Mouse (Mus musculus) large intestine, adult 2 months (tissue): ENCODE results near the gene Pi4ka. TPM values are rescaled to one million over a fixed set of nuclear protein-coding genes. Genes with fewer than 3 reads are reported as not detected.

ENCODE experiments used
- DNase-seq: peaks from one replicate; pipeline ENCODE4 v3.0.0-alpha.2; 2012; ENCODE audit warnings: low read depth, low spot score
- whole genome bisulfite sequencing: fragments of 180-500 bp; shearing (Covaris S2); methylation state at CpG from one replicate; pipeline ENCODE4 v1.1.7; 2018; 5-methylcytosine and 5-hydroxymethylcytosine counted together
- polyA plus RNA-seq: library from polyadenylated mRNA; depleted of rRNA; stranded (reverse); fragments of >200 nt; gene quantifications from 2 replicates; pipeline ENCODE4 v1.2.3, GENCODE M21; 2012; rRNA removed

The Pi4ka gene
- 54.5 and 56.9 TPM in 2 replicates for polyA plus RNA-seq

DNA sequence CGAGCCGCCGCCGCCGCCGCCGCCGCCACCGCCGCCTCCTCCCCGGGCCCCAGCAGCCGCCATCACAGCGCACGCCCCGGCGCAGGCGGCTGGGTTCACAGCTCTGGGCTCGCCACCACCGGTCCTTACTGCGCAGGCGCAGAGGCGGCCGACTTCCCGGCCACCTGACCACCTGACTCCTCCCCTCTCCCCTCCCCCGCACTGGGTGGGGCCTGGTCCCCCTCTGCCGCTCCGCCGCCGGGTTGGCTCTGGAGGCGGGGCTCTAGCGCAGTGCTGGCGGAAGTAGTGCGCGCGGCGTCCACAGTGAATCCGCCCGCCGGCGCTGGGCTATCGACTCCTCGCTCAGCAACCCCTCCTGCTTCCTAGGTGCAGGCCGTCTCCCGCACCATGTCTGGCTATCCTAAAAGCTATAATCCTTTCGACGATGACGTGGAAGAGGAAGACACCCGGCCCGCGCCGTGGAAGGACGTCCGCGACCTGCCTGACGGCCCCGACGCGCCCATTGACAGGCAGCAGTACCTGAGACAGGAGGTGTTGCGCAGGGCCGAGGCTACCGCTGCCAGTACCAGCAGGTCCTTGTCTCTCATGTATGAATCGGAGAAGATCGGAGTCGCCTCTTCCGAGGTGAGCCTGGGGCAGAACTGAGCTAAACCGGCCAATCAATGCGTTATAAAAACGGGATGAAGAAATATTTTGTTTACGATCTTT, at the start of gene Pi4ka, which contains the start of gene Snap29:
Gene Pi4ka (minus strand): TSS at position 579 of the 708 bp plus-strand sequence.
Gene Snap29 (plus strand): TSS at position 251 of the 708 bp plus-strand sequence.
- DNase-seq, result peak; percentile 93
- under 1% methylated on average over 64 of the region's 69 CpGs for WGBS

DNA sequence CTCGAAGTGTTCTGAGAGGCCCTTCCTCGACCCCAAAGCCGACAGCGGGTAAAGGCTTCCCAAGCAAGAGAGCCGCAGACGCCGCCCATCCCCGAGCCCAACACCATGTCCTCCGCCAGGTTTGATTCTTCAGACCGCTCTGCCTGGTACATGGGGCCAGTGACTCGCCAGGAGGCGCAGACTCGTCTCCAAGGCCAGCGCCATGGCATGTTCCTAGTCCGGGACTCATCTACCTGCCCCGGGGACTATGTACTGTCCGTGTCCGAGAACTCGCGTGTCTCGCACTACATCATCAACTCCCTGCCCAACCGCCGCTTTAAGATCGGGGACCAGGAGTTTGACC, 46.2 kb upstream of the Pi4ka start:
- under 1% methylated on average over 24 of the region's 24 CpGs for WGBS
- DNase-seq, result no peak

- WGBS, result under 1% methylated on average over 63 of the region's 63 CpGs
- DNase-seq, result peak; percentile 93
Measured at GRCm38 (mm10) chr16:17451541-17452372, 45.6 kb upstream of the Pi4ka start, which contains the start of gene Crkl. Crkl (plus strand) TSS chr16:17451987.

DNA sequence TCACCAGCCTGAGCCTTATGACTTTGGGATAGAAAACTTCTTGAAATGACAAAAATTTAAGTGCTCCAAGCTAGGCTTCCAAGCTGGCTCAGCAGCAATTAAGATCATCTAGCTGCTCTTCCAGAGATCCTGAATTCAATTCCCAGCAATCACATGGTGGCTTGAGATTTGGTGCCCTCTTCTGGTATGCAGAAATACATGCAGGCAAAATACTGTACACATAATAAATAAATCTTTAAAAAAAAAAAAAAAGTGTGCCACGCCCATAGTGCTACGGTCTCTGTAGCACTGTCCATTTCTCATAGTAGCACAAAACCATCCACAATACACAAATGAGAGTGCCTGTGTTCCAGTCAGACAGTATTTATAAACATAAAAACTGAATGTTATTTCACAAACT, 26.5 kb upstream of the Pi4ka start:
- no peak for DNase-seq
- WGBS, result 50% methylated on average over 2 of the region's 2 CpGs

- DNase-seq, result no peak
- 88% methylated on average over 3 of the region's 3 CpGs for WGBS
Measured at GRCm38 (mm10) chr16:17423021-17423420, 16.9 kb upstream of the Pi4ka start.

GRCm38 (mm10) chr16:17410209-17410608, 4.1 kb upstream of the Pi4ka start:
- 28% methylated on average over 4 of the region's 4 CpGs for WGBS
- no peak for DNase-seq

GRCm38 (mm10) chr16:17409046-17409445, 2.9 kb upstream of the Pi4ka start:
- 90% methylated on average over 2 of the region's 2 CpGs for WGBS
- DNase-seq, result no peak

GRCm38 (mm10) chr16:17406512-17407231, 558 bp upstream of the Pi4ka start:
- 19% methylated on average over 9 of the region's 9 CpGs for WGBS
- DNase-seq, result no peak

DNA sequence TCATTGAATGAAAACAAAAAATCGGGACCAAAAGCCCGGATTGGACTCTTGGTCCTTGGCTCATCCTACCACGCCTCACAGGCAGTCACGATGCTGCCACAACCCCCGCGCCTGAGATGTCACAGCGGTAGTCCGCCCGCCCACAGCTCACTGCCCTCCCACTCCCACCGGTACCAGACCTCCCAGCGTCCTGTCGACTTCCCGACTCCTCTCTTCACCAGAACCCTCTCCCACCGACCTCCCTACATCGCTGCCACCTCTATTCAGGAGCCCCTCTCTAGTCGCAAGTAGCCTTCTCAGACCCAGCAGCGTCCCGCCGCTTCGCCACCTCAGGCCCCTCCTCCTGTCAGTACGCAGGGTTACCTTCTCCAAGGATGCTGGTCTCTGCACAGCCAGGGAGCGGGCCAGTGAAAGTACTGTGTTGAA, 830 bp downstream of the Pi4ka start:
- no peak for DNase-seq
- WGBS, result under 1% methylated on average over 22 of the region's 22 CpGs

- DNase-seq, result peak; percentile 28
- WGBS, result 81% methylated on average over 1 of the region's 1 CpGs
Measured at GRCm38 (mm10) chr16:17402855-17403254, 3.3 kb downstream of the Pi4ka start.

GRCm38 (mm10) chr16:17392784-17393183, 13.3 kb downstream of the Pi4ka start:
- WGBS, result 19% methylated on average over 4 of the region's 4 CpGs
- no peak for DNase-seq

GRCm38 (mm10) chr16:17383594-17384326, 22.4 kb downstream of the Pi4ka start:
- 85% methylated on average over 2 of the region's 2 CpGs for WGBS

GRCm38 (mm10) chr16:17382306-17382705, 23.8 kb downstream of the Pi4ka start:
- DNase-seq, result no peak
- WGBS, result 84% methylated on average over 4 of the region's 4 CpGs

More at GRCm38 (mm10) chr16:17383594-17384326, 22.4 kb downstream of the Pi4ka start:
- DNase-seq, result no peak

- no peak for DNase-seq
- WGBS, result 97% methylated on average over 4 of the region's 4 CpGs
Measured at GRCm38 (mm10) chr16:17358787-17359186, 47.3 kb downstream of the Pi4ka start.

DNA sequence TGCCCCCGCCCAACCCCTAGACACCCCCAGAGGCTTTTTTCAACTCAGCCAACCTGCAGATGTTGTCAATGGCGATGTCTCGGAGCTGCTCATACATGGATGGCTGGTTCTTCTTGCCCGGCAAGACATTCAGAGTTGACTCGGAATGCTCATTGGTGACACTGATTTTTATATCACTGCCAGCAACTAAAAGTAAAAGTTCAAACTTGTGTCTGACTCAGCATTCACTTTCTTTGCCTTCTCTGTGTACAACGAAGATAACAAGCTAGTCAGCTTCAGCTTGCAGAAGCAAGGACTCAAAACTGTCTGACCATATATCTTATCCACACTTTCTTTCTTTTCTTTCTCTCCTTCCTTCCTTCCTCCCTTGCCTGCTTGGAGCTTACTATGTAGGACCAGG, 50.1 kb downstream of the Pi4ka start:
- WGBS, result 90% methylated on average over 6 of the region's 6 CpGs
- no peak for DNase-seq

DNA sequence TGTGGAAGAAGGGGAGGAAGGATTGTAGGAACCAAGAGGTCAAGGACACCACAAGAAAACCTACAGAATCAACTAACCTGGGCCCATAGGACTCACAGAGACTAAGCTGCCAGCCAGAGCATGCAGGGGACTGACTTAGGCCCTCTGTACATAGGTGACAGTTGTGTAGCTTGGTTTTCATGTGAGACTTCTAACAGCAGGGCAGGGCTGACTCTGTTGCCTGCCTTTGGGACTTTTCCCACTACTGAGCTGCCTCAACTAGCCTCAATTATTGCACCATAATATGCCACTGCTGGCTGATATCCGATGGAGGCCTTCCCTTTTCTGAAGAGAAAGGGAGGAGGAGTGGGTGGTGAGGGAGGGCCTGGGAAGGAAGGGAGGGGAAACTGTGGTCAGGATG, 59.3 kb downstream of the Pi4ka start:
- no peak for DNase-seq
- 64% methylated on average over 1 of the region's 1 CpGs for WGBS

GRCm38 (mm10) chr16:17345813-17346155, 60.3 kb downstream of the Pi4ka start:
- DNase-seq, result no peak
- WGBS, result 81% methylated on average over 2 of the region's 2 CpGs

GRCm38 (mm10) chr16:17345141-17345812, 60.8 kb downstream of the Pi4ka start:
- DNase-seq, result no peak
- WGBS, result 55% methylated on average over 8 of the region's 8 CpGs

DNA sequence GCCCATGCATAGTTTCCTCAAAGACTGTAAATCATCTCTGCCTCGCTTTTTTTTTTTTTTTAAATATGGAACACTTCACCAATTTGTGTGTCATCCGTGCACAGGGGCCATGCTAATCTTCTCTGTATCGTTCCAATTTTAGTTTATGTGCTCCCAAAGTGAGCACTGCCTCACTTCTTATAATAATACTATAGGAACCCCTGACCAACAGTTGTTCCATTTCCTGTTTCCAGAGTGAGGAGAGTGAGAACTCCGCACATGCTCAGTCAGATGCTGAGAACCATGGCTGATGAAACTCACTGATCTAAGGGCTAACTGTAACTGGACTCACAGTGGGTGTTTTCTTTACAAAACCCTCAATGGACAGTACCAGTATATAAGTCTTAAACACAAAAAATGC, 64.3 kb downstream of the Pi4ka start:
- DNase-seq, result no peak
- WGBS, result 82% methylated on average over 4 of the region's 4 CpGs
